Mouse (Mus musculus): ENCODE results near the gene Arfip2. TPM values are rescaled to one million over a fixed set of nuclear protein-coding genes. Genes with fewer than 3 reads are reported as not detected.

Gene Arfip2
- polyA plus RNA-seq, 1 experiment from 2014 or later, result 67.4 TPM

- DNase-seq (ENCODE audit: low spot score), result no peak
- H3K4me3 ChIP-seq, result no peak overlapping the region
- no peaks in the 10 kb centered on the region for H3K36me3 ChIP-seq
- H3K27ac ChIP-seq, result no peak overlapping the region
- no peaks in the 10 kb centered on the region for H3K9me3 ChIP-seq (replicated peaks)
- no peaks in the 10 kb centered on the region for H3K4me1 ChIP-seq
- H3K27me3 ChIP-seq (ENCODE audit: low read depth, poor library complexity, severe bottlenecking), result no peaks in the 10 kb centered on the region
- 39% methylated on average over 7 of the region's 7 CpGs for WGBS
These were observed 50.1 kb downstream of the Arfip2 start for GRCm38 (mm10) chr7:105590097-105590496.

- DNase-seq (ENCODE audit: low spot score), result no peak
- Histone ChIP-seq H3K36me3 (no peaks in the 10 kb centered on the region), H3K4me1 (no peaks in the 10 kb centered on the region), H3K4me3 (no peak overlapping the region), H3K27me3 (ENCODE audit: low read depth, poor library complexity, severe bottlenecking) (no peaks in the 10 kb centered on the region), H3K27ac (no peak overlapping the region), H3K9me3 (replicated peaks) (no peaks in the 10 kb centered on the region)
- 83% methylated on average over 9 of the region's 9 CpGs for WGBS
These were observed 51.8 kb downstream of the Arfip2 start for GRCm38 (mm10) chr7:105588325-105588912.

Other genes with a start within 250 kb of the Arfip2 start
- 45.9 and 47.0 TPM in 2 replicates for gene Fam160a2, start 240.4 kb downstream of the Arfip2 start, polyA plus RNA-seq (2016; fragmentation: Nextera tagmentation; extraction: Ambion mirVana)
- 0.05 TPM in 1 of 2 replicates, not detected in the other for gene Cnga4, start 235.8 kb downstream of the Arfip2 start, polyA plus RNA-seq (2016; fragmentation: Nextera tagmentation; extraction: Ambion mirVana)
- 0.05 TPM in 2 replicates for gene Cckbr, start 214.7 kb downstream of the Arfip2 start, polyA plus RNA-seq (2016; fragmentation: Nextera tagmentation; extraction: Ambion mirVana)
- gene Cavin3, start 158.1 kb downstream of the Arfip2 start, polyA plus RNA-seq (2016; fragmentation: Nextera tagmentation; extraction: Ambion mirVana), result 20.4 and 21.6 TPM in 2 replicates
- 26.1 and 31.9 TPM in 2 replicates for gene Smpd1, start 86.1 kb downstream of the Arfip2 start, polyA plus RNA-seq (2016; fragmentation: Nextera tagmentation; extraction: Ambion mirVana)
- 76.9 and 81.9 TPM in 2 replicates for gene Apbb1, start 58.8 kb downstream of the Arfip2 start, polyA plus RNA-seq (2016; fragmentation: Nextera tagmentation; extraction: Ambion mirVana)
- 0.48 TPM in 1 of 2 replicates, not detected in the other for gene Hpx, start 40.3 kb downstream of the Arfip2 start, polyA plus RNA-seq (2016; fragmentation: Nextera tagmentation; extraction: Ambion mirVana)
- gene Trim3, start 6.8 kb downstream of the Arfip2 start, polyA plus RNA-seq (2016; fragmentation: Nextera tagmentation; extraction: Ambion mirVana), result 24.5 and 31.2 TPM in 2 replicates
- gene Timm10b, start 360 bp downstream of the Arfip2 start, polyA plus RNA-seq (2016; fragmentation: Nextera tagmentation; extraction: Ambion mirVana), result 173 and 196 TPM in 2 replicates
- gene Gm45799, start 136 bp upstream of the Arfip2 start, polyA plus RNA-seq (2016; fragmentation: Nextera tagmentation; extraction: Ambion mirVana), result 14.0 and 17.1 TPM in 2 replicates
- 0.31 and 1.1 TPM in 2 replicates for gene Dnhd1, start 10.4 kb upstream of the Arfip2 start, polyA plus RNA-seq (2016; fragmentation: Nextera tagmentation; extraction: Ambion mirVana)
- 195 and 200 TPM in 2 replicates for gene Ilk, start 96.2 kb upstream of the Arfip2 start, polyA plus RNA-seq (2016; fragmentation: Nextera tagmentation; extraction: Ambion mirVana)
- gene Rrp8, start 97.0 kb upstream of the Arfip2 start, polyA plus RNA-seq (2016; fragmentation: Nextera tagmentation; extraction: Ambion mirVana), result 44.1 and 54.1 TPM in 2 replicates
- 165 and 180 TPM in 2 replicates for gene Taf10, start 103.9 kb upstream of the Arfip2 start, polyA plus RNA-seq (2016; fragmentation: Nextera tagmentation; extraction: Ambion mirVana)
- 39.8 and 40.5 TPM in 2 replicates for gene Tpp1, start 111.8 kb upstream of the Arfip2 start, polyA plus RNA-seq (2016; fragmentation: Nextera tagmentation; extraction: Ambion mirVana)
- 17.3 and 21.2 TPM in 2 replicates for gene Dchs1, start 147.2 kb upstream of the Arfip2 start, polyA plus RNA-seq (2016; fragmentation: Nextera tagmentation; extraction: Ambion mirVana)
- gene Mrpl17, start 170.7 kb upstream of the Arfip2 start, polyA plus RNA-seq (2016; fragmentation: Nextera tagmentation; extraction: Ambion mirVana), result 332 and 378 TPM in 2 replicates